Mouse (Mus musculus) limb, embryonic 10.5 days (tissue): Measurements from ENCODE around the gene Git2. TPM values are rescaled to one million over a fixed set of nuclear protein-coding genes. Genes with fewer than 3 reads are reported as not detected.

Experiments
- DNase-seq: peaks from one replicate; pipeline ENCODE4 v3.0.0-alpha.2; 2017; ENCODE audit warnings: low spot score
- H3K27ac ChIP-seq: fragments of 300-500 bp; sonication (generic); 2 replicates; pipeline ENCODE4 v1.5.1; 2016; ENCODE audit warnings: mild to moderate bottlenecking
- H3K27me3 ChIP-seq: fragments of 300-500 bp; sonication (generic); 2 replicates; pipeline ENCODE4 v1.6.1; 2016; ENCODE audit warnings: low read depth, mild to moderate bottlenecking; ENCODE audit not compliant: poor library complexity, severe bottlenecking
- H3K36me3 ChIP-seq: fragments of 300-500 bp; sonication (generic); 2 replicates; pipeline ENCODE4 v1.6.1; 2016; ENCODE audit warnings: mild to moderate bottlenecking, moderate library complexity
- H3K4me1 ChIP-seq: fragments of 300-500 bp; sonication (generic); 2 replicates; pipeline ENCODE4 v1.6.1; 2016
- H3K4me3 ChIP-seq: fragments of 300-500 bp; sonication (generic); 2 replicates; pipeline ENCODE4 v1.5.1; 2016; ENCODE audit warnings: mild to moderate bottlenecking, moderate library complexity
- H3K9me3 ChIP-seq: fragments of 300-500 bp; sonication (generic); replicated peaks from 2 replicates; pipeline ENCODE4 v1.6.1; 2016; ENCODE audit warnings: mild to moderate bottlenecking
- whole genome bisulfite sequencing: fragments of 180-500 bp; shearing (Covaris S2); methylation state at CpG from one replicate; pipeline ENCODE4 v1.1.7; 2016; 5-methylcytosine and 5-hydroxymethylcytosine counted together
- polyA plus RNA-seq: library from polyadenylated mRNA; unstranded; fragments of >200 nt; fragmentation: Nextera tagmentation; extraction: Ambion mirVana; gene quantifications from 2 replicates; pipeline ENCODE4 v1.2.1, GENCODE M21; 2016

Gene Git2
- 36.1 and 44.8 TPM in 2 replicates for polyA plus RNA-seq

- under 1% methylated on average over 63 of the region's 63 CpGs for WGBS
- Histone ChIP-seq H3K27ac (peak within 1 kb of the TSS; percentile 99), H3K9me3 (no peaks in the 10 kb centered on the region), H3K4me1 (peaks cover 45% of the 10 kb centered on the region), H3K4me3 (peak within 1 kb of the TSS; percentile 100), H3K27me3 (no peaks in the 10 kb centered on the region), H3K36me3 (no peaks in the 10 kb centered on the region)
- no peak for DNase-seq
These were observed at the start of gene Git2 for GRCm38 (mm10) chr5:114775056-114775979. Gene Git2 (minus strand): TSS chr5:114775517.

- no peaks in the 10 kb centered on the region for H3K27me3 ChIP-seq
- peak; percentile 59 for DNase-seq
- H3K4me3 ChIP-seq: peak overlapping the region; percentile 25
- no peak overlapping the region for H3K27ac ChIP-seq
- H3K4me1 ChIP-seq: peaks cover 15% of the 10 kb centered on the region
- peaks cover 28% of the 10 kb centered on the region for H3K36me3 ChIP-seq
- WGBS: 20% methylated on average over 9 of the region's 9 CpGs
- H3K9me3 ChIP-seq: no peaks in the 10 kb centered on the region; the same call in 1 of the 2 replicates
These were observed 48.9 kb upstream of the Git2 start for GRCm38 (mm10) chr5:114824197-114824596.

- Histone ChIP-seq H3K27me3 (no peaks in the 10 kb centered on the region), H3K4me1 (peaks cover 15% of the 10 kb centered on the region), H3K27ac (peak within 1 kb of the TSS; percentile 94), H3K4me3 (peak within 1 kb of the TSS; percentile 89), H3K36me3 (peaks cover 28% of the 10 kb centered on the region), H3K9me3 (no peaks in the 10 kb centered on the region; the same call in 1 of the 2 replicates)
- 8% methylated on average over 53 of the region's 53 CpGs for WGBS
- DNase-seq: peak; percentile 96
These were observed 47.7 kb upstream of the Git2 start, which contains the start of gene 1500011B03Rik for GRCm38 (mm10) chr5:114822796-114823688. Gene 1500011B03Rik (minus strand): TSS chr5:114823468.

GRCm38 (mm10) chr5:114818124-114818523 is 42.8 kb upstream of the Git2 start:
- Histone ChIP-seq H3K27ac (no peak overlapping the region), H3K9me3 (no peaks in the 10 kb centered on the region; the same call in 1 of the 2 replicates), H3K4me1 (peaks cover 10% of the 10 kb centered on the region; the same call in 1 of the 2 replicates), H3K4me3 (no peak overlapping the region), H3K27me3 (no peaks in the 10 kb centered on the region), H3K36me3 (peaks cover 41% of the 10 kb centered on the region)
- DNase-seq: no peak
- WGBS: 84% methylated on average over 11 of the region's 11 CpGs

GRCm38 (mm10) chr5:114816599-114816998 is 41.3 kb upstream of the Git2 start:
- Histone ChIP-seq H3K27me3 (no peaks in the 10 kb centered on the region), H3K9me3 (no peaks in the 10 kb centered on the region), H3K27ac (no peak overlapping the region), H3K4me3 (no peak overlapping the region), H3K4me1 (peaks cover 17% of the 10 kb centered on the region), H3K36me3 (peaks cover 42% of the 10 kb centered on the region)
- WGBS: 74% methylated on average over 6 of the region's 6 CpGs
- no peak for DNase-seq

GRCm38 (mm10) chr5:114813525-114814181 is 38.3 kb upstream of the Git2 start:
- Histone ChIP-seq H3K36me3 (peaks cover 51% of the 10 kb centered on the region), H3K27me3 (no peaks in the 10 kb centered on the region), H3K4me3 (peak overlapping the region; percentile 83), H3K9me3 (no peaks in the 10 kb centered on the region), H3K4me1 (peaks cover 29% of the 10 kb centered on the region), H3K27ac (peak overlapping the region; percentile 93)
- peak; percentile 91 for DNase-seq
- under 1% methylated on average over 50 of the region's 50 CpGs for WGBS

- 93% methylated on average over 5 of the region's 5 CpGs for WGBS
- DNase-seq: no peak
- Histone ChIP-seq H3K27me3 (no peaks in the 10 kb centered on the region), H3K4me3 (no peak overlapping the region), H3K9me3 (no peaks in the 10 kb centered on the region), H3K4me1 (peaks cover 55% of the 10 kb centered on the region), H3K36me3 (peaks cover 70% of the 10 kb centered on the region), H3K27ac (no peak overlapping the region)
These were observed 34.5 kb upstream of the Git2 start for GRCm38 (mm10) chr5:114809826-114810225.

- Histone ChIP-seq H3K4me1 (peaks cover 55% of the 10 kb centered on the region), H3K36me3 (peaks cover 75% of the 10 kb centered on the region), H3K27ac (no peak overlapping the region)
These were observed 34.0 kb upstream of the Git2 start for GRCm38 (mm10) chr5:114809181-114809756.

GRCm38 (mm10) chr5:114808385-114808784 is 33.1 kb upstream of the Git2 start:
- Histone ChIP-seq H3K27ac (peak overlapping the region; percentile 47), H3K4me3 (no peak overlapping the region), H3K36me3 (peaks cover 84% of the 10 kb centered on the region), H3K27me3 (no peaks in the 10 kb centered on the region), H3K9me3 (no peaks in the 10 kb centered on the region), H3K4me1 (peaks cover 52% of the 10 kb centered on the region)
- DNase-seq: no peak
- WGBS: 63% methylated on average over 8 of the region's 8 CpGs

More at GRCm38 (mm10) chr5:114809181-114809756, 34.0 kb upstream of the Git2 start:
- DNase-seq: no peak
- no peak overlapping the region for H3K4me3 ChIP-seq
- WGBS: 82% methylated on average over 10 of the region's 10 CpGs
- H3K9me3 ChIP-seq: no peaks in the 10 kb centered on the region
- no peaks in the 10 kb centered on the region for H3K27me3 ChIP-seq

GRCm38 (mm10) chr5:114807893-114808292 is 32.6 kb upstream of the Git2 start:
- Histone ChIP-seq H3K27ac (no peak overlapping the region), H3K4me1 (peaks cover 52% of the 10 kb centered on the region), H3K36me3 (peaks cover 89% of the 10 kb centered on the region), H3K27me3 (no peaks in the 10 kb centered on the region), H3K9me3 (no peaks in the 10 kb centered on the region), H3K4me3 (no peak overlapping the region)
- DNase-seq: no peak
- WGBS: 49% methylated on average over 6 of the region's 6 CpGs

GRCm38 (mm10) chr5:114807468-114807867 is 32.2 kb upstream of the Git2 start:
- H3K27ac ChIP-seq: peak overlapping the region; percentile 64; the same call in 1 of the 2 replicates
- peaks cover 49% of the 10 kb centered on the region for H3K4me1 ChIP-seq
- no peaks in the 10 kb centered on the region for H3K27me3 ChIP-seq
- 36% methylated on average over 8 of the region's 8 CpGs for WGBS
- H3K9me3 ChIP-seq: no peaks in the 10 kb centered on the region
- no peak overlapping the region for H3K4me3 ChIP-seq
- DNase-seq: no peak
- peaks cover 91% of the 10 kb centered on the region for H3K36me3 ChIP-seq

- 59% methylated on average over 9 of the region's 9 CpGs for WGBS
- H3K4me3 ChIP-seq: no peak overlapping the region
- no peaks in the 10 kb centered on the region for H3K27me3 ChIP-seq
- H3K36me3 ChIP-seq: peaks cover 91% of the 10 kb centered on the region
- peaks cover 45% of the 10 kb centered on the region for H3K4me1 ChIP-seq
- no peak for DNase-seq
- peak overlapping the region; percentile 64; the same call in 1 of the 2 replicates for H3K27ac ChIP-seq
- no peaks in the 10 kb centered on the region for H3K9me3 ChIP-seq
These were observed 31.7 kb upstream of the Git2 start for GRCm38 (mm10) chr5:114807063-114807462.
